Mouse (Mus musculus) G1E (cell line): Measurements from ENCODE around the gene Pam.

Experiments used
- CTCF ChIP-seq: IDR thresholded peaks from 2 replicates; pipeline ENCODE4 v1.5.1; 2012; ENCODE audit warnings: low read depth, low read length, inconsistent platforms, mixed read lengths
- GATA1 ChIP-seq: IDR thresholded peaks from 2 replicates; pipeline ENCODE4 v1.6.1; 2012; ENCODE audit warnings: borderline replicate concordance, low read length, inconsistent platforms, mixed read lengths
- GATA2 ChIP-seq: IDR thresholded peaks from 2 replicates; pipeline ENCODE4 v1.6.1; 2012; ENCODE audit warnings: low read depth, low read length, inconsistent platforms, borderline replicate concordance
- POLR2AphosphoS5 ChIP-seq: IDR thresholded peaks from 2 replicates; pipeline ENCODE4 v1.6.1; 2012; ENCODE audit warnings: low read depth, low read length, inconsistent platforms; ENCODE audit not compliant: insufficient replicate concordance
- TAL1 ChIP-seq: conservative IDR thresholded peaks from 2 replicates; pipeline ENCODE4 v1.6.1; 2012; ENCODE audit warnings: low read depth, low read length, inconsistent platforms, mixed read lengths

DNA sequence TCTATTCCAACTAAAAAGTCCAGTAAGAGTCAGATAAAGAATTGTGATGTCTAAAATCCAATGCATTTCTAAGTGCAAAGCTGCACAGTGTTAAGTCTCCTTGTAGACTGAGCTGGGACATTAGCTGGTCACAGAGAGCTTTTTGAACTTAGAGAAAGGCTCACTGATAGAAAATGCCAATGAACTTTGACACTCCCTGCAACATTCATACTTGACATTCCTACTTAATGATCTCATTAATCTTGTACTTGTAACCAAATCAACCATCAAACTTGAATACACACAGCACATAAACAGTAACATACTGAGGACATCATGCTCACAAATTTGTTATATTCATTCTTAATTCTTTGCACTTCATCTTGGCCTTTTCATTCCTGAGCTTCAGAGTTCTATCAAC is 335.6 kb downstream of the Pam start:
- TF ChIP-seq CTCF (no peak), GATA1 (no peak), TAL1 (no peak), POLR2AphosphoS5 (no peak), GATA2 (no peak)
